Mouse (Mus musculus): ENCODE data around the gene Slc20a1. TPM values are rescaled to one million over a fixed set of nuclear protein-coding genes. Genes with fewer than 3 reads are reported as not detected.

Gene Slc20a1
- polyA plus RNA-seq, 1 experiment: 139 TPM

DNA sequence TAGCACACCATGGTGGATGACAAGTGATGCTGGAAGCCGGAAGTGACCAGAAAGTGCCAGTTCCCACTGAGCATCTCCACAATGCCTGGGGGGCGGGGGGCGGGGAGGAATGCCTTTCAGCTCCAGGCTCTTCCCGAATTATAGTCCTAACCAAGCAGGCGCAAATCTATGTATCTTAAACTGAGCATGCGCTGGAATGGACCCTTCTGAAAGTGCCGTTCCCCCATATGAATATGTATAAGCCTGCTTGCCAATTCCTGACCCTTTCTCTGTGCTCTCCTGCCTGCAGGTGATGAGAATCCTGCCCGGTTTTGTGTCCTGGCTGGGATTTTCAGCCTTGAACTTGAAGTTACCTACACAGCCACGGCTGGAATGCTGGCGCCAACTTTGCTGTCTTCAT lies 25.2 kb upstream of the Slc20a1 start:
- Histone ChIP-seq H3K4me3 (replicated peaks; ENCODE audit: control insufficient read depth, low read depth, low read length) (no peak overlapping the region), H3K27ac (ENCODE audit: control insufficient read depth, insufficient read depth, low read depth, low read length, poor library complexity) (no peak overlapping the region), H3K4me1 (ENCODE audit: control insufficient read depth, insufficient read depth, low read length) (peaks cover 1% of the 10 kb centered on the region)
- TF ChIP-seq POLR2A (IDR thresholded peaks at IDR 0.05; ENCODE audit: borderline replicate concordance, control insufficient read depth, low read depth, low read length) (no peak), CTCF (IDR thresholded peaks at IDR 0.05; ENCODE audit: control insufficient read depth, insufficient read depth, low read length) (no peak)
- WGBS: 80% methylated on average over 10 of the region's 10 CpGs

DNA sequence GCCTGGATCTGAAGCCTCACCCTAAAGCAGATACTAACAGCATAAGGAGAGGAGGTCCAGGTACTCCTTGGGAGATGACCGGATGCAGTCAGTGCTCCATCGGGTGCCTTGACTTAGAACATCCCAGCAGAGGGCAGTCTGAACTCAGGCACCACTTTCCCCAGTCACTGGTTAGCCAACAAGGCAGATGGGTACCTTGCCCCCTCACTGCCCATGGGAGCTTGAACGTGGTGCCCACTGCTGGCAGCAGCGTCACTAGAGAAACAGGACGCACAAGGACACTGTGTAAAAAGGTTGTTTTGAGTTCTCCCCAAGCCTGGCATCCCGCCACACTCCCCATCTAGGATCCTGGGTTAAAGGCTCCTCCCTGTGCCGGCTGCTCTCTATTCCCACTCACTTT lies 24.1 kb upstream of the Slc20a1 start:
- Histone ChIP-seq H3K4me1 (ENCODE audit: control insufficient read depth, insufficient read depth, low read length) (peaks cover 1% of the 10 kb centered on the region), H3K27ac (ENCODE audit: control insufficient read depth, insufficient read depth, low read depth, low read length, poor library complexity) (no peak overlapping the region), H3K4me3 (replicated peaks; ENCODE audit: control insufficient read depth, low read depth, low read length) (no peak overlapping the region)
- 25% methylated on average over 7 of the region's 7 CpGs for WGBS
- peak; percentile 91 for TF ChIP-seq CTCF (IDR thresholded peaks at IDR 0.05; ENCODE audit: control insufficient read depth, insufficient read depth, low read length)
- TF ChIP-seq POLR2A (IDR thresholded peaks at IDR 0.05; ENCODE audit: borderline replicate concordance, control insufficient read depth, low read depth, low read length): no peak

DNA sequence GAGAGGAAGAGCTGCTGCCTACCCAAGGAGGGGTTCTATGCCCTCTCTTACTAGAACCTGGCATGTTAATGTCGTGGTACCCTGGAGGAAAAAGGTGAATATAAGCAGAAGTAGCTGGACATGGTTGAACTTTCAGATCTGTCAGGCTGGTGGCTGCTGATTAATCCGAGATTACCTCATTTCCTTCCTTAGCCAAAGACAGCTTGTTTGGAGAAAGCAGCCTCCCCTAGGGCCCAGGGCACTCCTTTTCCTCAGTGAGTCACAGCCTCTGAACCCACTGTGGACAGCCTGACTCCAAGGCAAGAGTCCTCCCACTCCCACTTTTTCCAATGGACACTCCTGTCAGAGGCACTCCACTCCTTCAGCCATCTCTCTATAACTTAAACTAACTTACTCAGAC lies 22.9 kb upstream of the Slc20a1 start:
- Histone ChIP-seq H3K4me1 (ENCODE audit: control insufficient read depth, insufficient read depth, low read length) (peaks cover 1% of the 10 kb centered on the region), H3K27ac (ENCODE audit: control insufficient read depth, insufficient read depth, low read depth, low read length, poor library complexity) (peak overlapping the region; percentile 21; the same call in 1 of the 2 replicates), H3K4me3 (replicated peaks; ENCODE audit: control insufficient read depth, low read depth, low read length) (no peak overlapping the region)
- WGBS: 0% methylated on average over 2 of the region's 2 CpGs
- no peak for TF ChIP-seq CTCF (IDR thresholded peaks at IDR 0.05; ENCODE audit: control insufficient read depth, insufficient read depth, low read length)
- TF ChIP-seq POLR2A (IDR thresholded peaks at IDR 0.05; ENCODE audit: borderline replicate concordance, control insufficient read depth, low read depth, low read length): no peak

DNA sequence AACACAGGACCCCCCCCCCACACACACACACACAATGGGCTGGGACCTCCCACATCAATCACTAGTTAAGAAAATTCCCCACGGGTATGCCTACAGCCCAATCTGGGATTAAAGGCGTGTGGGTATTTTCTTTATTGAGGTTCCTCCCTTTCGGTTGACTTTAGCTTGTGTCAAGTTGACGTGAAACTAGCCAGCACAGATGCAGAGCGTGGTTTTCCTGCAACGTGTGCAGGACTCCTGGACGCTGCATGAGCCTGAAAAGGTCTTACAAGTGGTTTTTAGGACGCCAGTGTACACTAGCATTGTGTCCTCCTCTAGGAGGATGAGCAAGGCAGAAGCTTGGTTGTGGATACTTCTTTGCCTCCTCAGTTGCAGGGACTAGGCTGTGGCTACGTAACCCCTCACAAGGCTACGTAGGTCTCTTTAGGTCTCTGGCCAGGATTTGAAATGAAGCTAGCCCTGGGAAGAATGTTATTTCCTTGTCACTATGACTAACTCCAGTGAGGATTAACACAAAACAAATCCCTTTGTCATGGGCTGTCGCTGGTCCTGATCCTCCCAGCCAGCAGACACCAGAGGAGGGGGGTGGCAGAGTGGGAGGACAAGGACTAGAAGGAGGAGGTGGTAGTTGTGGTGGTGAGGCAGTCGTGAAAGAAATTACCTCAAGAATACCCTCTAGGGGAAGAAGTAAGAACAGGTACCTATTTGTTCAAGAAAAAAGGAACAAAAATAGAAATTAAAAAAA lies 21.7 kb upstream of the Slc20a1 start:
- Histone ChIP-seq H3K4me3 (replicated peaks; ENCODE audit: control insufficient read depth, low read depth, low read length) (no peak overlapping the region), H3K4me1 (ENCODE audit: control insufficient read depth, insufficient read depth, low read length) (peaks cover 1% of the 10 kb centered on the region), H3K27ac (ENCODE audit: control insufficient read depth, insufficient read depth, low read depth, low read length, poor library complexity) (no peak overlapping the region)
- WGBS: 59% methylated on average over 12 of the region's 12 CpGs
- TF ChIP-seq CTCF (IDR thresholded peaks at IDR 0.05; ENCODE audit: control insufficient read depth, insufficient read depth, low read length): no peak
- TF ChIP-seq POLR2A (IDR thresholded peaks at IDR 0.05; ENCODE audit: borderline replicate concordance, control insufficient read depth, low read depth, low read length): no peak

DNA sequence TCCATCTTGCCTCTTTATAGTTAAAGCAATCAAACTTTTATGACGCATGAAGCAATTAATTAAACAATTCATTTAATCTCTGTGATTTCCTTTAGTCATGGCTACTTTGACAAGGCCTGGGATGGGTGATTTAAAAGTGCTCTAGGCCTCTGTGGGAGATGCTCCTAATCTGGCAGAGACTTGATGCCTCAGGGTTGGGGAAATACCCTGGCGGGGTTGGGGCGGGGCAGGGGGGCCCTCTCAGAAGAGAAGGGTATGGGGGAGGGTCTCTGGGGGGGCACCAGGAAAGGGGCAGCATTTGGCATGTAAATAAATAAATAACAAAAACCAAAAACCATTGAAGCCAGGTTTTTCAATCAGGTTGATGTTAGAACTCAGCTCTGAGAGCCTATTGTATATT lies 20.9 kb upstream of the Slc20a1 start:
- 83% methylated on average over 3 of the region's 3 CpGs for whole genome bisulfite sequencing
- H3K4me3 ChIP-seq (replicated peaks; ENCODE audit: control insufficient read depth, low read depth, low read length): no peak overlapping the region
- H3K4me1 ChIP-seq (ENCODE audit: control insufficient read depth, insufficient read depth, low read length): peaks cover 1% of the 10 kb centered on the region
- H3K27ac ChIP-seq (ENCODE audit: control insufficient read depth, insufficient read depth, low read depth, low read length, poor library complexity): no peak overlapping the region
- TF ChIP-seq CTCF (IDR thresholded peaks at IDR 0.05; ENCODE audit: control insufficient read depth, insufficient read depth, low read length): no peak
- TF ChIP-seq POLR2A (IDR thresholded peaks at IDR 0.05; ENCODE audit: borderline replicate concordance, control insufficient read depth, low read depth, low read length): no peak

DNA sequence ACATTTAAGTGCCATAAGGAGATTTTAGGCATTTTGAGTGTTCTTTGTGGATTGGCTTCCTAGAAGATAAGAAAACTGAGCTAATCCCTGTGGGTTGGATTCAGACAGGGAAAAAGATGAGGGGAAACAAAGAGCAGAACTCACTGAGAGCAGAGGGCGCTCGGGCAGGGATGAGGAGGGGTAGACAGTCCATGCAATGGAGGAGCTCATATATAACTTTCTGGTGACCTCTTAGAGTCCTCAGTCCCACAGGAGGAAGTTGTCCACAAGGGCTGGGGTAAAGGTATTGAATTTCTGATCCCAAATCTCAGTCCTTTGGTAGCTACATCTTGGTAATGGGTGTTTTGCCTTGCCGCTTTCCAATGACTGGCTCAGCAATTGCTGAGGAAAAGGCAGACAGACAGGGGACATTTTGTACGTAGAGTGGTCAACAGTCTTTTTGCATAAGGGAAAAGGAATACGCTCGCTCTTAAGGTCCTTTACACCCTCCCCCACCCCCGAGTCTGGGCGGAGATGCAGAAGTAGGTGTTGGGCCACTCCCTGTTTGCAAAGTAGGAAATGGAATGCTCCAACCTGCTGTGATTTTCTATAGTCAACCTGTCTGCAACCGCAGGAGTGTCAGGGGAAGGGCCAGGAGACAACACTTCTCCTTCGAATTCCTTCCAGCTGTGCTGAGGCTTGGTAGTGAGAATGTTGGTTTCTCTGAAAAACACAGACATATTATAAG lies 20.2 kb upstream of the Slc20a1 start:
- no peak for TF ChIP-seq CTCF (IDR thresholded peaks at IDR 0.05; ENCODE audit: control insufficient read depth, insufficient read depth, low read length)
- no peak for TF ChIP-seq POLR2A (IDR thresholded peaks at IDR 0.05; ENCODE audit: borderline replicate concordance, control insufficient read depth, low read depth, low read length)
- Histone ChIP-seq H3K4me3 (replicated peaks; ENCODE audit: control insufficient read depth, low read depth, low read length) (no peak overlapping the region), H3K4me1 (ENCODE audit: control insufficient read depth, insufficient read depth, low read length) (peaks cover 3% of the 10 kb centered on the region), H3K27ac (ENCODE audit: control insufficient read depth, insufficient read depth, low read depth, low read length, poor library complexity) (no peak overlapping the region)
- WGBS: 59% methylated on average over 10 of the region's 10 CpGs

DNA sequence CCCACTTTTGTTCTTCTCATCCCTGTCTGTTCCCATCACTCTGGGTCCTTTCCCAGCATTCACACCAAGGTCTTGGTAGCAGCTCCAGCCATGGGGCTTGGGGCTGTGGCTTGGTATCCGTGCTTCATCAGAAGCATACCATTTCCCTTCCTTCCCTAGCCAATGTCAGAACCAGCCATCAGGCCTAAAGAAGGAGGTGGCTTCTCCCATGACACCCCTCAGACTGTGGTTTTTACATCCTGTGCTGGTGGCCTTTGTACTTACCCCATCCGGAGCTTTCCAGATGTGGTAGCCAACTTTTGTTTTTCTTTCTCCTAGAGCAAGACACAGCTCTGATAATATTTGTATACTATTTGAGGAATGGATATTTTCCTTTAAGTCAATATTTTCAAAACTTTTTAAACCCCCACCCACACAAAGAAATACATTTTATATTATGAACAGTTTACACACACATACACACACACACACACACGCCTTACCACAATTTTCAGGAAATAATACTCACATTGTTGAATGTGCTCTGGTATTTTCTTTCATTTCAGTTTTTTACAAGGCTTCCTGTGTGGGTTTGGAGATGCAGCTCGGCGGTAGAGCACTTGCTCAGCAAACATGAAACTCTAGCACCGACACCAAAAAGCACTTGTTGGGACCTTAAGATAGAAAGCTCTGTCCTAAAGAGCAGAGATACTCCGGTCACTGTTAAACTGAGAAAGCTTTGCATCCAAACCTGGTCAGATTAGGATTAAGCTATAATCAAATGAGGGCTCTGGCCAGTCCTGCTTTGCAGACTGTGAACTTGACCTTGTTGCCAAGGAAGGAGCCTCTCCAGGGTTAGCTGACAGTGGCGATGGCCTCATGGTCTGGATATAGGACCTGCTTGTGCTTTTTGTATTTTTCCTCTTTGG lies 18.4 kb upstream of the Slc20a1 start:
- Histone ChIP-seq H3K4me1 (ENCODE audit: control insufficient read depth, insufficient read depth, low read length) (peaks cover 11% of the 10 kb centered on the region), H3K4me3 (replicated peaks; ENCODE audit: control insufficient read depth, low read depth, low read length) (no peak overlapping the region), H3K27ac (ENCODE audit: control insufficient read depth, insufficient read depth, low read depth, low read length, poor library complexity) (no peak overlapping the region; the same call in 1 of the 2 replicates)
- no peak for TF ChIP-seq CTCF (IDR thresholded peaks at IDR 0.05; ENCODE audit: control insufficient read depth, insufficient read depth, low read length)
- 5% methylated on average over 8 of the region's 8 CpGs for WGBS

DNA sequence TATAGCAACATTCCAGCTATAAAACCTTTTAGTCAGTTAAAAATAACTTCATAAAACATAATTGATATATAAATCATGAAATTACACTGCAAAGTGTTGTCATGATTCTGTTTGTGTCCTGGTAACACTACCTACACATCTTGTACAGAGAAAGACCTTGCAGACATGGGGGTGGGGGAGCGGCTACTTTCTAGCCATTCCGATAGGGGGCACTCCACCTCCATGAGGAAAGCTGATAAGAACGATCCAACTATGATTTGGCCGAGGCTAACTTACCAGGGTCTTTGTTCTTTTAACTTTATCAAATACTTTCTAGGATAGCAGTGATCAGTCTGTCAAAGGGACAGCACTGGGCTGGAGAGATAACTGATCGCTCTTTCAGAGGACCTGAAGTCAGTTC lies 17.1 kb upstream of the Slc20a1 start:
- WGBS: 69% methylated on average over 5 of the region's 5 CpGs
- Histone ChIP-seq H3K27ac (ENCODE audit: control insufficient read depth, insufficient read depth, low read depth, low read length, poor library complexity) (no peak overlapping the region), H3K4me1 (ENCODE audit: control insufficient read depth, insufficient read depth, low read length) (peaks cover 11% of the 10 kb centered on the region)

More for the DNA sequence above, 17.1 kb upstream of the Slc20a1 start:
- TF ChIP-seq POLR2A (IDR thresholded peaks at IDR 0.05; ENCODE audit: borderline replicate concordance, control insufficient read depth, low read depth, low read length) (no peak), CTCF (IDR thresholded peaks at IDR 0.05; ENCODE audit: control insufficient read depth, insufficient read depth, low read length) (no peak)
- H3K4me3 ChIP-seq (replicated peaks; ENCODE audit: control insufficient read depth, low read depth, low read length): no peak overlapping the region
